Mouse (Mus musculus) liver, adult 2 months (tissue): ENCODE results near the gene Hoxd9. TPM values are rescaled to one million over a fixed set of nuclear protein-coding genes. Genes with fewer than 3 reads are reported as not detected.

Experiments
- DNase-seq: peaks from one replicate; pipeline ENCODE4 v3.0.0-alpha.2; 2011; ENCODE audit warnings: low read depth, low spot score; ENCODE audit errors: extremely low read depth
- H3K27ac ChIP-seq: fragments of 200-500 bp; replicated peaks from 2 replicates; pipeline ENCODE4 v1.5.1; 2012; ENCODE audit warnings: low read depth, mild to moderate bottlenecking, control low read depth, inconsistent platforms, low read length; ENCODE audit not compliant: insufficient read depth
- H3K27me3 ChIP-seq: fragments of 200-500 bp; 2 replicates; pipeline ENCODE4 v1.6.1; 2012; ENCODE audit warnings: mild to moderate bottlenecking, moderate library complexity, low read length, inconsistent platforms; ENCODE audit not compliant: control insufficient read depth, insufficient read depth
- H3K36me3 ChIP-seq: fragments of 200-500 bp; 2 replicates; pipeline ENCODE4 v1.6.1; 2012; ENCODE audit warnings: low read length, inconsistent platforms; ENCODE audit not compliant: control insufficient read depth, insufficient read depth
- H3K4me1 ChIP-seq: fragments of 200-500 bp; 2 replicates; pipeline ENCODE4 v1.6.1; 2011; ENCODE audit warnings: low read length; ENCODE audit not compliant: control insufficient read depth, insufficient read depth
- H3K4me3 ChIP-seq: fragments of 200-500 bp; 2 replicates; pipeline ENCODE4 v1.5.1; 2011; ENCODE audit warnings: low read depth, mild to moderate bottlenecking, control low read depth, low read length, moderate library complexity; ENCODE audit not compliant: insufficient read depth
- H3K79me2 ChIP-seq: fragments of 200-500 bp; 2 replicates; pipeline ENCODE4 v1.6.1; 2012; ENCODE audit warnings: inconsistent platforms, mild to moderate bottlenecking, low read length, moderate library complexity; ENCODE audit not compliant: control insufficient read depth, insufficient read depth
- H3K9ac ChIP-seq: fragments of 200-500 bp; 2 replicates; pipeline ENCODE4 v1.6.1; 2012; ENCODE audit warnings: low read depth, mild to moderate bottlenecking, control low read depth, inconsistent platforms, low read length
- CTCF ChIP-seq: fragments of 200-500 bp; IDR thresholded peaks from 2 replicates; pipeline ENCODE4 v1.5.1; 2011; ENCODE audit warnings: low read depth, low read length, control low read depth
- POLR2A ChIP-seq: fragments of 200-500 bp; IDR thresholded peaks from 2 replicates; pipeline ENCODE4 v1.6.1; 2011; ENCODE audit warnings: low read length, control low read depth; ENCODE audit not compliant: insufficient read depth; ENCODE audit errors: extremely low read depth
- WGBS: fragments of 180-500 bp; shearing (Covaris S2); methylation state at CpG from one replicate; pipeline ENCODE4 v1.1.7; 2018; 5-methylcytosine and 5-hydroxymethylcytosine counted together
- polyA plus RNA-seq: library from polyadenylated mRNA; depleted of rRNA; stranded (reverse); fragments of >200 nt; gene quantifications from 2 replicates; pipeline ENCODE4 v1.2.3, GENCODE M21; 2012
- total RNA-seq: library from RNA; depleted of rRNA; stranded (reverse); fragments of >200 nt; gene quantifications from 2 replicates; pipeline ENCODE4 v1.2.3, GENCODE M21; 2014

The Hoxd9 gene
- total and polyA plus RNA-seq, 2 experiments = not detected

DNA sequence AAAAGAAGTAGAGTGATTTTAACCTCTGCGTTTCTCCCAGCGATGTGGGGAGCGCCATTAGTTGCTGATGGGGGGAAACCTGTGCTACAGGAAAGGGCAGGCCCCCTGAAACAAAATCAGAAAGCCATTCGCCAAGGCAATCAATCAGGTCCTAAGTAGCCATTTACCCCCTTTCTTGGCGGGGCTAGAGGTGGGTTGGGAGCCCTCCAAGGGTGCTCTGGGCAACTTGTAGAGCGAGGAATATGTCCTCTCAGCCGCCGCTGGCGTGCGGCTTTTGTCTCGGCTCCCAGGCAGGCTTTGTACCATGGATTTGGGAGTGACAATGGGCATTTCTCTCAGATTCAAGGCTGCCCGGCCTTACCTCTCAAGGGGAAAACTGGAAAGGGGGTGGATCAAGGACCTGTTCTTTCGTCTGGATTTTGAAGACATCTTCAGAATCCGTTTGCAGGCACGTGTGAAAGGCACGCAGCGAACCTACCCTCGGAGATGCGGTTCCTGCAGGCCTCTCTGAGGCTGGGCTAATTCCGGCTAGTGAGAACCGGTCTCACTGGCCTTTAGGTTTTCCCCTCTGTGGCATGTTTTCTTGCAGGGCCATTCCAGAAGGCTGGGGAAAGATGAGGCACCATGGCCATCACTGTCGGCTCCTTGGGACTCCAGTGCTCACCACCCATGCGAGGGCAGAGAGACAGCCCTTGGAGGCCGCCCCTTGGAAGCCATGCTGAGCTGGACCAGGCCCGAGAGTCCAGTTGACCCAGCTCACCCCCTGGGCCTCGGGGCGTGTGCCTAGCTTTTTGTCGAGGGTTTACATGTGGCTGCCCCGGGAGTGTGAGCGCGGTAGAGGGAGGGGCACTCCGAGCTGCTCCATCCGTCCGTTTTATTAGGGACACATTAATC is 838 bp upstream of the Hoxd9 start:
- 0 out of 2 replicates have a peak, but pooled peaks cover 1% of the 10 kb centered on the region for H3K4me1 ChIP-seq
- H3K79me2 ChIP-seq = no peaks in the 10 kb centered on the region
- no peak overlapping the region for H3K27ac ChIP-seq
- 8% methylated on average over 34 of the region's 34 CpGs for WGBS
- H3K27me3 ChIP-seq = peaks cover 52% of the 10 kb centered on the region
- DNase-seq = no peak
- no peak overlapping the region for H3K4me3 ChIP-seq
- no peak for TF ChIP-seq CTCF
- TF ChIP-seq POLR2A = no peak
- no peaks in the 10 kb centered on the region for H3K36me3 ChIP-seq
- H3K9ac ChIP-seq = no peak overlapping the region

DNA sequence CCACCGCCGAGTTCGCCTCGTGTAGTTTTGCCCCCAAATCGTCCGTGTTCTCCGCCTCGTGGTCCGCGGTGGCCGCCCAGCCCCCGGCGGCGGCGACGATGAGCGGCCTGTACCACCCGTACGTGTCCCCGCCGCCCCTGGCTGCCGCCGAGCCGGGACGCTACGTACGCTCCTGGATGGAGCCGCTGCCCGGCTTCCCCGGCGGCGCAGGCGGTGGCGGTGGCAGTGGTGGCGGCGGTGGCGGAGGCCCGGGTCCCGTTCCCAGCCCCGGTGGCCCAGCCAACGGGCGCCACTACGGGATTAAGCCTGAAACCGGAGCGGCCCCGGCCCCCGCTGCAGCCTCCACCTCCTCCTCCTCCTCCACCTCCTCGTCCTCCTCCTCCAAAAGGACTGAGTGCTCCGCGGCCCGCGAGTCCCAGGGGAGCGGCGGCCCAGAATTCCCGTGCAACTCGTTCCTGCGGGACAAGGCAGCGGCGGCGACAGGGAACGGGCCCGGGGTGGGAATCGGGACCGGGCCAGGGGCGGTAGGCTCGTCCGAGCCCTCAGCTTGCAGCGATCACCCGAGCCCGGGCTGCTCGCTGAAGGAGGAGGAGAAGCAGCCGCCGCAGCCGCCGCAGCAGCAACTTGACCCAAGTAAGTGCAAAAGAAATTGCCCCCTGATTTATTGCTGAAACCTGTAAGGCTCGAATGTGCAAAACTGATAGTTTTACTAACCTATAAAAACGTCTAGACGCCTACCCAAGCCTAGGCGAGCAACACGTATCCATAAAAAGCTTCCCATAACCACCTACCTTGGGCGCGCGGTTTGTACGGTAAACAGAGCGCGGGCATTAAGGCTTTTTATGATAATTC is 900 bp downstream of the Hoxd9 start:
- TF ChIP-seq CTCF (no peak), POLR2A (no peak)
- H3K27me3 ChIP-seq = peaks cover 36% of the 10 kb centered on the region

DNA sequence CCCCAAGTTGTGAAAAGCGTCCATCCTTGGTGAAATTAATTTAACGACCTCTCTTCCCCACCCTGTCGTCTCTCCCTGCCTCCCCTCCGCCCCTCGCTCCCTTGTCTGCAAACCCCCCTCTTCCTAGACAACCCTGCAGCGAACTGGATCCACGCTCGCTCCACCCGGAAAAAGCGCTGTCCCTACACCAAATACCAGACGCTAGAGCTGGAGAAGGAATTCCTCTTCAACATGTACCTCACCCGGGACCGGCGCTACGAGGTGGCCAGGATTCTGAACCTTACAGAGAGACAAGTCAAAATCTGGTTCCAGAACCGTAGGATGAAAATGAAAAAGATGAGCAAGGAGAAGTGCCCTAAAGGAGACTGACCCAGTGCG is 1.5 kb downstream of the Hoxd9 start:
- no peak for TF ChIP-seq CTCF
- no peak for TF ChIP-seq POLR2A
- no peak overlapping the region for H3K27ac ChIP-seq
- WGBS = 6% methylated on average over 17 of the region's 17 CpGs
- no peak overlapping the region for H3K9ac ChIP-seq
- no peaks in the 10 kb centered on the region for H3K79me2 ChIP-seq
- 0 out of 2 replicates have a peak, but pooled peaks cover 1% of the 10 kb centered on the region for H3K4me1 ChIP-seq
- H3K4me3 ChIP-seq = no peak overlapping the region
- peaks cover 39% of the 10 kb centered on the region for H3K27me3 ChIP-seq
- H3K36me3 ChIP-seq = no peaks in the 10 kb centered on the region
- no peak for DNase-seq

More for the DNA sequence above, 900 bp downstream of the Hoxd9 start:
- no peak overlapping the region for H3K9ac ChIP-seq
- H3K36me3 ChIP-seq = no peaks in the 10 kb centered on the region
- no peak overlapping the region for H3K27ac ChIP-seq
- H3K4me3 ChIP-seq = peak overlapping the region; percentile 34; the same call in 1 of the 2 replicates
- H3K4me1 ChIP-seq = 0 out of 2 replicates have a peak, but pooled peaks cover 1% of the 10 kb centered on the region
- DNase-seq = no peak
- WGBS = 3% methylated on average over 86 of the region's 86 CpGs
- H3K79me2 ChIP-seq = no peaks in the 10 kb centered on the region

DNA sequence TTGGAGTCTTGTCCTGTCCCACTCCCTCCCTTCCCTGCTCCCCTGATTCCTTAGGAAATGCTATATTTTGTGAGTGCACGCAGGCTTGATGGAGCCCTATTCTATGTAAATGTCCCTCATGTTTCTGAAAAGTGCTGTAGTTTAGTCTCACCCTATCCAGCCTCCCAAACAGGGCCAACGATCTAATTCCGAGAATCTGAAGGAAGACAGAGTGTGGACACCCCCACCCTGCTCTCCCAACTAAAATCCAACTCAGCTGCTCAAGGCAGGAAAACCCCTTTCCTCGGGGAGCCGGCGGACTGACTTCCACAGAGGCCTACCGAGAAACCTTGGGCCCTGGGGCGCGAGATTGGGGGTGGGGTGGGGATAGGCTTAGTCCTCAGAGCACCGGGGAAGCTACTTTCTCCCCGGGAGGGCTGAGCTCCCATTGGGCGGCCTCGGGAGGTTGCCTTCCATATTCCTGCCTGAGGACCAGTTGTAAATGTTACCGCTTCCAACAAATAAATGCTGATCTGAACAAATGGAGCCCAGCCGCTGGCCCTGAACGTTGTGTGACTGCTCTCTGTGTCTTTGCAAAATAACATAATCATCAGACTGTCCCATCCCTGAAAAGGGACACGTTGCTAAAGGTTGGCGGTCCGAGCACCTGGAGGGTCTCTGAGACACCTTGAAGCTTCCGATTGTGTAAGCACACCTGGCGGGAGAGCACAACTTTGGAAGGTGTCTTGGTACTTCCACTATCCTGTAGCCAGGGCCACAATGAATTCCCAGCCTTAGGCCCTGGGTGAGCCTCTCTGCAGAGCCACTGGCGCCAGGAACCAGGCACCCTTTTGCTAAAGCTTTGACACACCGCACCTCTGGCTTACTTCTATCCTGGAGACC is 2.4 kb downstream of the Hoxd9 start:
- 12% methylated on average over 23 of the region's 23 CpGs for WGBS
- Histone ChIP-seq H3K27ac (no peak overlapping the region), H3K9ac (no peak overlapping the region), H3K36me3 (no peaks in the 10 kb centered on the region), H3K4me1 (0 out of 2 replicates have a peak, but pooled peaks cover 1% of the 10 kb centered on the region), H3K27me3 (peaks cover 46% of the 10 kb centered on the region), H3K4me3 (no peak overlapping the region), H3K79me2 (no peaks in the 10 kb centered on the region)
- TF ChIP-seq POLR2A (no peak), CTCF (no peak)
- no peak for DNase-seq

DNA sequence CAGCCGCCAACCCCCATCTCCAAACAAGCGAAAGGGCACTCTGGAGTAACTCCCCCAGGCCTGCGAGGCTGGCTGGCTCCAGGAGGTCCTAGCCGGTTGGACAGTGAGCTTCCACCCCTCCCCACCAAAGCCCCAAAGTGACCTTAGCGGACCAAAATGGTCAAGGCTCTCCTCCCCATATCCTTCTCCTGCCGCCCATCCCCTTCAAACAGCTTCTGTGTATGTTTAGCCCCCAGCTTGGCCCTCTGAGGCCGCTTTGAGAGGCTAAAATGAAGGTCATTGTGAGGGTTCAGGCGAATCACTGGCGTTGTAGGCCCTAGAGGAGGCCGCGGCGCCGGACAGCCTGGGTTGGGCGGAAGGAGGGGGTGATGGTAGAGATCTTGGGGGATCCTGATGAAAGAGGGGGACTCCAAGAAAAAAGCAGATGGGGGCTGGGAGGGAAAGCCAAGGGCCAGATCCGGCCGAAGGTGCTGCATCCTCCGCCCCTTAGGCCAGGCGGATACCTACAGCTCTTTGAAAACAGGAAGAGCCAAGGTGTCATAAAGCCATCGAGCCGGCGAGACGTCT is 3.1 kb downstream of the Hoxd9 start:
- DNase-seq = no peak
- H3K27me3 ChIP-seq = peaks cover 53% of the 10 kb centered on the region
- no peaks in the 10 kb centered on the region for H3K79me2 ChIP-seq
- 13% methylated on average over 22 of the region's 22 CpGs for WGBS
- H3K9ac ChIP-seq = no peak overlapping the region
- TF ChIP-seq POLR2A (no peak), CTCF (no peak)
- H3K27ac ChIP-seq = no peak overlapping the region
- no peak overlapping the region for H3K4me3 ChIP-seq
- 0 out of 2 replicates have a peak, but pooled peaks cover 1% of the 10 kb centered on the region for H3K4me1 ChIP-seq
- H3K36me3 ChIP-seq = no peaks in the 10 kb centered on the region
